Mouse (Mus musculus): Measurements from ENCODE around the gene Gm49321.
A peak's percentile ranks its signal among the peaks of the same experiment; 100 is the strongest.

Gm49321 gene

GRCm38 (mm10) chr12:73948415-73948814, 11.0 kb downstream of the Gm49321 start:
- DNase-seq (ENCODE audit: low spot score in 2 of 2): no peak

GRCm38 (mm10) chr12:73949318-73950058, 12.0 kb downstream of the Gm49321 start:
- no peak for DNase-seq (ENCODE audit: low spot score in 2 of 2)

DNA sequence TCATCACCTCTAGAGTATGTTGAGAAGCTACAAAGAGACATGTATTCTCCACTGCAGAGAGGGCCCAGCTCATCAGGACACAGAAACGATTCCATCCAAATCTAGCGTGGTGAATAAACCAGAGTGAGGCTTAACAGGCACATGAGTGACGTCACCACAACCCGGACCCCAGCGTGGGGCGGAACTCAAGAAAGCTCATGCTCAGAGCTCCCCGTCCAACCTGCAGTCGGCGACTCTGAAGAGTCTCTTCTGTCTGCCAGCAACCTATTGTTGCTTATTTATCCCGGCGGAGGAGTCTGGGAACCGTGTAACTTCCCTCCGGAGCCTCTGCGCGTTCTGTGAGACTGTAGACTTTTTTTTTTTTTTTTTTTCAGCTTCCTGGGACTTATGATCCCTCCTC, 15.4 kb downstream of the Gm49321 start:
- peak; percentile 60 to 69 for DNase-seq (ENCODE audit: low spot score in 2 of 2)

GRCm38 (mm10) chr12:73953420-73954186, 16.1 kb downstream of the Gm49321 start:
- peak; percentile 31 to 35 for DNase-seq (ENCODE audit: low spot score in 2 of 2)

- DNase-seq (ENCODE audit: low spot score in 2 of 2): no peak
Observed at GRCm38 (mm10) chr12:73954785-73955184, 17.3 kb downstream of the Gm49321 start.

DNA sequence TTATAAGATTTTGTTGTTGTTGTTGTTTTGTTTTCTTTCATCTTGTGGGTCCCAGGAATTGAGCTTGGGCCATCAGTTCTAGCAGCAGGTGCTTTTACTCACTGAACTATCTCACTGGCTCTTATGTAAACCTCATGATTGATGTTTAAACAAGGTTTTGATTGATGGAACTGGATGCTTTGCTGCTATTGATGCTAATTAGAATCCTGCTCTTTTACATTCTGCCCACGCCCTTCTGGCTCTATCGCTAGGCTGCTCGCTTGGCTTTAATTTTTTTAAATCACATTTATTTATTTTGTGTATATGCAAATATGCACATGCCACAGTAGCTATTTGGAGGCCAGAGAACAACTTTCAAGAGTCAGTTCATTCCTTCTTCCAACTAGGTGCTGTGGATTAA, 20.2 kb downstream of the Gm49321 start:
- no peak for DNase-seq (ENCODE audit: low spot score in 2 of 2)

GRCm38 (mm10) chr12:73958830-73959229, 21.4 kb downstream of the Gm49321 start:
- no peak for DNase-seq (ENCODE audit: low spot score in 2 of 2)

DNA sequence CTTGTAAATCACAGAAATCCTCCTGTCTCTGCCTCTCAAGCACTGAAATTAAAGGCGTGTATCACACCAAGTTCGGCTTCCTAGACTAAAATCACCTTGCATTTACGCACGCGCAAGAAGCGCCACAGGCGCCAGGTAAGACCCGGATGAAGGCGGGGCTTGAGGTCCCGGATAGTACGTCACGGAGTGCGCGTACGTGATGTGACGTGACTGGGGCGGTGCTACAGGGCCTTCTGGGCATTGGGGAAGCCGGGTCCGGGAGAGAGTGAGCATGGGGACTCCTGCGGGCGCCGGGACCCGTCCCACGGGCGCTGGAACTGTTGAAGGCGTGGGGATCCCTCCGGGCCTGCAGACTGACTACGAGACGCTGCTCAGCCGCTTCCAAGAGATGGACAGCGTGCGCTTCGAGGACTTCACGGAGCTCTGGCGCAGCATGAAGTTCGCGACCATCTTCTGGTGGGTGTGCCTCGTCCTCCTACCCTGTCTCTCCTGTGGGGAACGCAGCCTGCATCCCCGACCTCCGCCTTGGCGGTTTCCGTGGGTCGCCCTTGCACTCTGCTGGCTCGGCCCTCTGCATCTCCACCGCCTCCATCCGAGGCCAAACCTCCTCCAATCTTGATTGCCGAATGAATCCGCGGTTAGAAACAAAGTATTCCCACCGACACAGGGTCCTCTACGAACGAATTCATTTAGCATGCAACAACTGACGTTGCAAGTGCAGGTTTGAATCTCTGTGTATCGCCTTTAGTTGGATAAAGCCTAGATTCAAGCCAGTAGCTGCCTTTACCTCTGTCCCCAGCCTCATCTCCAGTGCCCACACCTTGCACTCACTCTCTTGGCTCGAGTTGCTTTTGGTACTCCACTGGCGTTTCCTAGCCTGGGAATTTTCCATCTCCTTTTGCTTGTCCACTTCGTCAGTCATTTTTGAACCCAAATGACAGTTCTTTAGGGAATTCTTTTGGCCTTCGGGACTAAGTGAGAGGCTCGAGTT, 27.1 kb downstream of the Gm49321 start, which contains the start of gene Snapc1:
TSS of gene Snapc1 (plus strand) at position 191 of the 991 bp plus-strand sequence.
- peak; percentile 94 to 96 for DNase-seq (ENCODE audit: low spot score in 2 of 2)

DNA sequence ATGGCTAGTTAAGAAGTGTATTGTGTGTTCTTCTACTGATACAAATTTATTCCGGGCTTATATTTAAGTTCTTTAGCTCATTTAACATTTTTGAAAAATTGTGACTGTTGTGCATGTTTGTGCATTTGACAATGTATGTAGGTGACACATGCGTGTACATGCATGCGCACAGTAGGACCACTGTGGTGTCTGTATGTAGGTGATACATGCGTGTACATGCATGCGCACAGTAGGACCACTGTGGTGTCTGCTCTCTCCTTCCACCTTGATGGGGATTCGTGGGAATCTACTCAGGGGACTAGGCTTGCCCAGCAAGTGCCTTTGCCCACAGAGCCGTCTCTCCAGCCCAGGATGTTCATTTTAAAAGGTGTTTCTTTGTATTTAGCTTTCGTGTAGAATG, 31.7 kb downstream of the Gm49321 start:
- DNase-seq (ENCODE audit: low spot score in 2 of 2): no peak

DNA sequence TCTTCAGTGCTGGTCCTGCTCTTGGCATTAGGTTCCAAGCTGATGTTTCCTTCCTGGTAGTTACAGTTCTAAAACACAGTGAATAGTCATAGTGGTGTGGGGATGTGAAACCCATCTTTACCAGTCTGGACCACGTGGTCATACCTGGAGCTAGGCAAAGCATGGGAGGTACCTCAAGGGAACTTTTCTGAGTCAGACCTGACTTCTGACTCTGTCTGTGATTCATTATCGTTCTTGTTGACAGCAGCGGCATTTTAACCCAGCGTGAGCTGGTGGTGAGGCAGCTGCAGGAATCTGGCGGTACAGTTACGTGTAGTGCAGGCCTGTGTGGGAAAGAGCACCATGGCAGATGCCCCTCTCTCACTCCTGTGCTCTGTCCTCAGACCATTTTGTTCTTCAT, 37.1 kb downstream of the Gm49321 start:
- DNase-seq (ENCODE audit: low spot score in 2 of 2): no peak

DNA sequence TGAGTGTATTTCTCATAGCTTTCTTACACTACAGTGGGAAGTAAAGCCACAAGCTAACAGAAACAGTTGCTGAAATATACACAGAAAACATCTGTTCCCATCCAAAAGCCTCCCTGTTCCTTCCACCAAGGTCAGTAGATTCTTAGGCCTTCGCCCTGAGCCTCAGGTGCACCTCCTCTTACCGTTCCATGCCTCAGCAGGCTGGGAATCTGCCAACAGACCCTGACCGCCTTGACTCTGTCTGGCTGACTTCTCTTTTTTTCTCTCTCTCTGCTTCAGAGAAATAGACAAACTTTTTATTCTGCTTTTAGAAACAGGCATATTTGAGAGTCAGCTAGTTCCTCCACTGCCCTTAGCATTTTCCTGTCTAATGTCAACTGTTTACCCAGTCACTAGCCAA, 40.7 kb downstream of the Gm49321 start:
- no peak for DNase-seq (ENCODE audit: low spot score in 2 of 2)

GRCm38 (mm10) chr12:73979667-73980066, 42.2 kb downstream of the Gm49321 start:
- DNase-seq (ENCODE audit: low spot score in 2 of 2): no peak

DNA sequence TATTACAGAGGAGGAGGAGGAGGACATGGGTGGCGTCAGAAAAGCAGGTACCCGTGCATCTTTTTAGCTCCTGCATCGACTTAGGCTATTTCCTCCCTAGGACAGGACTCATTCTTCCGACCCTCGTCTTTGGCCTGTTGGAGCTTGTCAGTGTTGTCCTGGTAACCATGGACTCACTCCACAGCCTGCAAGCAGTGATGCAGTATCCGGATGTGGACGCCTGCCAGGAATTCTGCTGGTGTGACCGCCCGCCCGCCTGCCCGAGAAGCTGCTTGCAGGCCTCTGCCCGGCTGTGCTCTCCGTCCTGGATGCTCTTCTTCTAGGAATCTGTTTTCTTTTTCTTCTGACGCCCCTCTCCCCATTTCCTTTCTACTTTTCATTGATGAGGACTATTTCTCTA, 45.1 kb downstream of the Gm49321 start:
- no peak for DNase-seq (ENCODE audit: low spot score in 2 of 2)

DNA sequence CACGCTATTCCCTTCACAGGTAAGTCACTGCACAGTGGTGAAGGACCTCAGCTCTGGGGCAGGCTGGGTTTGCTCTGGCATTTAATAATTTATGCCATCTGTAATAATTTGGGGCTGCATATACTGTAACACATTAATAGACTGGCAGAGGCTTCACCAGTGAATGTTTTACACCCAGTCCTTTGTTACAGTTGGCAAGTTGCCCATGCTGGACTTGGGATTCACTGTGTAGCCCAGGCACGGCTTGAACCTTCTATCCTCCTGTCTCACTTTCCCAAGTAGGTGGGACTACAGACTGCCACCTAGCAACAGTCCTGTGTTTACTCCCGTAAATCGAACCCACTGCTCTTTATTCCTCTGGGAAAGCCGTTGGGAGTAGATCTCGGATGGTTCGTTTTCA, 48.8 kb downstream of the Gm49321 start:
- no peak for DNase-seq (ENCODE audit: low spot score in 2 of 2)

DNA sequence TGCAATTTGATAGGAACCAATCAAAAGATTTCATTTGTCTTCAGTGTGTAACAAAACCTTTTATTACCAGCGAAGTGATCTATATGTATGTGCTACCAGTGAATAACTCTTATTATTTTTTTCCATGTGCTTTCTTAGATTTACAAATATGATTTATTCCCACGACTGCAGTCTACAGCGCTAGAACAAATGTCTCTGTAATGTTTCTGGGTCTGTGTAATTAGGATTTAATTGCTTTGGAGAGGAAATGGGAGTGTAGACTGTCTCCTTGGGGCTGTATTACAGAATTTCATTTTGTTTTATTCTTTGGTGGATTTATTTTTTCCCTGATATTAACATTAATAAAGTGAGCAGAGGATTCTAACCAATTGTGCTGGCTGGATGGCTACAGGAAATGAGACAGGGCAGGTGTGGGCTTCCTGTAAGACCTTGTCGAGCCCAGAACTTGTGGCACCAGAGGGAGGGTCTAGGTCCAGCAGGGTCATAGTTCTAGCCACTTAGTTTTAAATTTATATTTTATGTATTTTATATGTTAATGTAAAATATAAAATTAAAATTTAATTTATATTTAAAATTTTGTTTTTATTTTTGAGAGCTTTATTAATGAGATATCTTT, 51.0 kb downstream of the Gm49321 start:
- no peak for DNase-seq (ENCODE audit: low spot score in 2 of 2)

GRCm38 (mm10) chr12:73989594-73989993, 52.1 kb downstream of the Gm49321 start:
- peak; percentile 63 to 77 for DNase-seq (ENCODE audit: low spot score in 2 of 2)

DNA sequence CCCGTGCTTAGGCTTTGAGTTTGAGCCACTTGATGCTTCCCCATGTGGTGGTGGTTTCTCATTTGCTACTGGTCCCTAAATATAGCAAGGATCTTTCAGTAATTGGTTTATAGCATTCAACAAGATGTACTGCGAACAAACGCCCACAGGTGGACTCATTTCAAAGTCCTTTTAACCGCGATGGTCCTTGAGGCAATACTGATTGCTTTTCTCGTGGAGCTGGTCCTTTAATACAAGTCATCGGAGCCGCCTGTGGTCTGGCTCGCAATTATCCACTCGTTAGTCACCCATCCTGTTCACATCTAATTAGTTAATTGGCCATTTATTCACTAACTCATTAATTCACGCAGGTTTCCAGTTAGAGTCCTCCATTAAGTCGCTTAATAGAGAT, 59.4 kb downstream of the Gm49321 start:
- no peak for DNase-seq (ENCODE audit: low spot score in 2 of 2)

- peak in 1 of 2 experiments; percentile 28 for DNase-seq (ENCODE audit: low spot score in 2 of 2)
Observed at GRCm38 (mm10) chr12:73997297-73998127, 60.1 kb downstream of the Gm49321 start, which contains the start of gene Syt16. Gene Syt16, plus strand, starts transcription at chr12:73997661.

DNA sequence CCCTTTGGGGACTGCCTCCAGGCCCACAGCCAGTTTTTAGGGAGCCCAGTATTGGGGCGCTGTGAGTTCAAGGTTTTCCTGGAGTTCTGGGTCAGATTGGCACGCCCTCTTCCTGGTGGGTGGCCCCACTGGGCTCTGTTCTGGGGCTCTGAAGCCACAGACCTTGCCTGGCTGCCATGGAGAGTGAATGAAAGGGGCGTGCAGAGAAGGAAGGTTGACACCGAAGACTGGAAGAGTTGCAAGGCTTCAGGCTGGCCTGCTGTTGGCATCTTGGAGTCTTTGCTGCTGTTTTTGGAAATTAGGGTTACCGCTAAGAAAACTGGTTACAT, 60.6 kb downstream of the Gm49321 start:
- no peak for DNase-seq (ENCODE audit: low spot score in 2 of 2)

- no peak for DNase-seq (ENCODE audit: low spot score in 2 of 2)
Observed at GRCm38 (mm10) chr12:74002449-74002848, 65.0 kb downstream of the Gm49321 start.

Data from thymus, postnatal 10 days (tissue).